Mouse (Mus musculus): ENCODE results near the gene Zfp408. TPM values are rescaled to one million over a fixed set of nuclear protein-coding genes. Genes with fewer than 3 reads are reported as not detected.

The Zfp408 gene
- polyA plus RNA-seq, 1 experiment from 2014 or later: 7.9 TPM

DNA sequence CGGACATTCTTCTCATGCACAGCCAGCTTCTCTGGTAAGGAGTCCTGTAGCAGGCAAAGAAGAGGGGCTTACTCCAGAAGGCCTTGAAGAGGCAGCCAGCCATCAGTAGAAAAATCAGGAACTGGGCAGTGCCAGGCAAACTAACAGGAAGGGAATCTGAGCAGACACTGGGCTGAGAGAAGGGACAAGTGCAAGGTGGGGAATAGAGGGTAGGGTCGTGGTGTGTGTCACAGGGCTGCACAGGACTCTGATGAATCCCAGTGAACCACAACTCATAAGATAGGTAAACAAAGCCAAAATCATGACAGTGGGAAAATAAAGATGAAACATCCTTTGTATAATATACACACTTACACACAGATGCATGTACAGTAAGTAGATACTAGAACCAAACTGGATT, 26.8 kb upstream of the Zfp408 start:
- WGBS: 62% methylated on average over 2 of the region's 2 CpGs
- peaks cover 60% of the 10 kb centered on the region for H3K36me3 ChIP-seq (ENCODE audit: control insufficient read depth, insufficient read depth)
- no peak overlapping the region for H3K4me2 ChIP-seq (ENCODE audit: low read depth, low read length)
- no peak overlapping the region for H3K9ac ChIP-seq (ENCODE audit: low read length)
- no peaks in the 10 kb centered on the region for H3K9me3 ChIP-seq (replicated peaks; ENCODE audit: control insufficient read depth, low read length)
- H3K27me3 ChIP-seq (ENCODE audit: control insufficient read depth, insufficient read depth, low read length): no peaks in the 10 kb centered on the region
- no peak for ATAC-seq (replicated peaks; ENCODE audit: extremely low read depth, insufficient read depth, low FRiP score)
- H3K4me1 ChIP-seq (ENCODE audit: control insufficient read depth, insufficient read depth, low read length): no peaks in the 10 kb centered on the region
- H3K27ac ChIP-seq (ENCODE audit: low read length): no peak overlapping the region
- H3K4me3 ChIP-seq (ENCODE audit: low read length): no peak overlapping the region

GRCm38 (mm10) chr2:91674895-91675294, 25.3 kb upstream of the Zfp408 start:
- Histone ChIP-seq H3K4me3 (ENCODE audit: low read length) (no peak overlapping the region), H3K9me3 (replicated peaks; ENCODE audit: control insufficient read depth, low read length) (no peaks in the 10 kb centered on the region), H3K27ac (ENCODE audit: low read length) (no peak overlapping the region), H3K27me3 (ENCODE audit: control insufficient read depth, insufficient read depth, low read length) (no peaks in the 10 kb centered on the region), H3K4me1 (ENCODE audit: control insufficient read depth, insufficient read depth, low read length) (no peaks in the 10 kb centered on the region), H3K36me3 (ENCODE audit: control insufficient read depth, insufficient read depth) (peaks cover 64% of the 10 kb centered on the region), H3K4me2 (ENCODE audit: low read depth, low read length) (no peak overlapping the region), H3K9ac (ENCODE audit: low read length) (no peak overlapping the region)
- 90% methylated on average over 5 of the region's 5 CpGs for WGBS
- ATAC-seq (replicated peaks; ENCODE audit: extremely low read depth, insufficient read depth, low FRiP score): no peak

DNA sequence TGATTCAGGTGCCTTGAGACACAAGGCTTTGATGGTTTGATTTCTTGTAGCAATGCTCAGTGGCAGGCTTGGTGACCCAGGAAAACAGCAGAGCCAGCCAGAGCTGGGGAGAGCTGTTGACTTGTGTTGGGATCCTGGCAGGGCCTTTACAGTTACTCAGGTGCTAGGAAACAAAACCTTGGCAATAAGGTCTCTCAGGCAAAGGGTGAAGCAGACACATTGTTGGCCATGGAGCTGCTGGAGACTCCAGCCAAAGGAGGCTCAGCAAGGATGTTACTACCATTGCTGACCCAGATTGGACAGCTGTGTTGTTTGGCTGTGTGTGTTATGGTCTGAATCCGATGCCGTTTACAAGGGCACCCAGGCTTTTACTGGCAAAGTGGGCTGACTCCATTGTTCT, 24.0 kb upstream of the Zfp408 start:
- Histone ChIP-seq H3K4me3 (ENCODE audit: low read length) (no peak overlapping the region), H3K9me3 (replicated peaks; ENCODE audit: control insufficient read depth, low read length) (no peaks in the 10 kb centered on the region), H3K27me3 (ENCODE audit: control insufficient read depth, insufficient read depth, low read length) (no peaks in the 10 kb centered on the region), H3K4me1 (ENCODE audit: control insufficient read depth, insufficient read depth, low read length) (no peaks in the 10 kb centered on the region), H3K4me2 (ENCODE audit: low read depth, low read length) (no peak overlapping the region), H3K27ac (ENCODE audit: low read length) (no peak overlapping the region), H3K9ac (ENCODE audit: low read length) (no peak overlapping the region), H3K36me3 (ENCODE audit: control insufficient read depth, insufficient read depth) (peaks cover 71% of the 10 kb centered on the region)
- WGBS: 88% methylated on average over 2 of the region's 2 CpGs
- no peak for ATAC-seq (replicated peaks; ENCODE audit: extremely low read depth, insufficient read depth, low FRiP score)

DNA sequence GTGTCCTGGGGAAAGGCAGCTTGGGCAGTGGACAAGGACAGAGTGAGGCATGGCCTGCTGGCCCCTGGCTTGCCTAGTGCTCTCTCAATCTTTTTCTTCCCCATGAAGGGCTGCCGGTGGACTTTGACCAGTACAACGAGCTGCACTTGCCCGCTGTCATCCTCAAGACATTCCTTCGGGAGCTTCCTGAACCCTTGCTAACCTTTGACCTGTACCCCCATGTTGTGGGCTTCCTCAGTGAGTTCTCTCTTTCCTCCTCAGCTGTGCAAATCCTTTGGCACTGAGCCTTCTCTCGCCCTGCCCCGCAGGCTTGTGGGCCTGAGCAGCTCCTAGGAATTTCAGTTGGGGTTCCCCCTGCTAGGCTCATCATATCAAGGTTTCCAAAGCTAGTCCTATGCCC, 20.4 kb upstream of the Zfp408 start:
- Histone ChIP-seq H3K4me1 (ENCODE audit: control insufficient read depth, insufficient read depth, low read length) (peaks cover 7% of the 10 kb centered on the region; the same call in 1 of the 2 replicates), H3K9ac (ENCODE audit: low read length) (no peak overlapping the region), H3K36me3 (ENCODE audit: control insufficient read depth, insufficient read depth) (peaks cover 61% of the 10 kb centered on the region), H3K4me2 (ENCODE audit: low read depth, low read length) (no peak overlapping the region), H3K27me3 (ENCODE audit: control insufficient read depth, insufficient read depth, low read length) (no peaks in the 10 kb centered on the region), H3K4me3 (ENCODE audit: low read length) (no peak overlapping the region), H3K27ac (ENCODE audit: low read length) (no peak overlapping the region), H3K9me3 (replicated peaks; ENCODE audit: control insufficient read depth, low read length) (no peaks in the 10 kb centered on the region)
- no peak for ATAC-seq (replicated peaks; ENCODE audit: extremely low read depth, insufficient read depth, low FRiP score)
- WGBS: 84% methylated on average over 6 of the region's 6 CpGs

DNA sequence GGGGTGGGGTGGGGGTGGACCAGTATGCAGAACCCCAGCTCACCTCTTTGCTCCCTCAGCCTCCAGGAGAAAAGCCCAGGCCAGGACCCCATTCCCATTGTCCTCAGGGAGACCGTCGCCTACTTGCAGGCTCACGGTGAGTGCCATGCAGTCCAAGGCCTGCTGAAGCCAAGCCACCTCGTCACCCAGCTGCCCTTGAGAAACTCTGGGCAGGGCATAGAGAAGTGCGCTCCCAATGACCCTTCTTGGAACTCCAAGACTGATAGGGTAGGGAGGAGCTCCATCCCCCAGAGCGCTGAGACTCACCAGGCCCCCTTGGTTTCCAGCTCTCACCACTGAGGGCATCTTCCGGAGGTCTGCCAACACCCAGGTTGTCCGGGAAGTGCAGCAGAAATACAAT, 19.7 kb upstream of the Zfp408 start:
- H3K27me3 ChIP-seq (ENCODE audit: control insufficient read depth, insufficient read depth, low read length): no peaks in the 10 kb centered on the region
- H3K4me3 ChIP-seq (ENCODE audit: low read length): no peak overlapping the region
- no peaks in the 10 kb centered on the region for H3K9me3 ChIP-seq (replicated peaks; ENCODE audit: control insufficient read depth, low read length)
- peaks cover 7% of the 10 kb centered on the region; the same call in 1 of the 2 replicates for H3K4me1 ChIP-seq (ENCODE audit: control insufficient read depth, insufficient read depth, low read length)
- 84% methylated on average over 8 of the region's 8 CpGs for WGBS
- H3K4me2 ChIP-seq (ENCODE audit: low read depth, low read length): no peak overlapping the region
- no peak overlapping the region for H3K27ac ChIP-seq (ENCODE audit: low read length)
- no peak for ATAC-seq (replicated peaks; ENCODE audit: extremely low read depth, insufficient read depth, low FRiP score)
- H3K9ac ChIP-seq (ENCODE audit: low read length): no peak overlapping the region
- H3K36me3 ChIP-seq (ENCODE audit: control insufficient read depth, insufficient read depth): peaks cover 61% of the 10 kb centered on the region

- no peaks in the 10 kb centered on the region for H3K9me3 ChIP-seq (replicated peaks; ENCODE audit: control insufficient read depth, low read length)
- H3K4me3 ChIP-seq (ENCODE audit: low read length): no peak overlapping the region
- WGBS: 60% methylated on average over 2 of the region's 2 CpGs
- H3K27me3 ChIP-seq (ENCODE audit: control insufficient read depth, insufficient read depth, low read length): no peaks in the 10 kb centered on the region
- H3K4me1 ChIP-seq (ENCODE audit: control insufficient read depth, insufficient read depth, low read length): peaks cover 7% of the 10 kb centered on the region; the same call in 1 of the 2 replicates
- no peak overlapping the region for H3K4me2 ChIP-seq (ENCODE audit: low read depth, low read length)
- H3K36me3 ChIP-seq (ENCODE audit: control insufficient read depth, insufficient read depth): peaks cover 64% of the 10 kb centered on the region
- no peak overlapping the region for H3K9ac ChIP-seq (ENCODE audit: low read length)
- no peak for ATAC-seq (replicated peaks; ENCODE audit: extremely low read depth, insufficient read depth, low FRiP score)
- no peak overlapping the region for H3K27ac ChIP-seq (ENCODE audit: low read length)
Measured at GRCm38 (mm10) chr2:91667747-91668146, 18.2 kb upstream of the Zfp408 start.

DNA sequence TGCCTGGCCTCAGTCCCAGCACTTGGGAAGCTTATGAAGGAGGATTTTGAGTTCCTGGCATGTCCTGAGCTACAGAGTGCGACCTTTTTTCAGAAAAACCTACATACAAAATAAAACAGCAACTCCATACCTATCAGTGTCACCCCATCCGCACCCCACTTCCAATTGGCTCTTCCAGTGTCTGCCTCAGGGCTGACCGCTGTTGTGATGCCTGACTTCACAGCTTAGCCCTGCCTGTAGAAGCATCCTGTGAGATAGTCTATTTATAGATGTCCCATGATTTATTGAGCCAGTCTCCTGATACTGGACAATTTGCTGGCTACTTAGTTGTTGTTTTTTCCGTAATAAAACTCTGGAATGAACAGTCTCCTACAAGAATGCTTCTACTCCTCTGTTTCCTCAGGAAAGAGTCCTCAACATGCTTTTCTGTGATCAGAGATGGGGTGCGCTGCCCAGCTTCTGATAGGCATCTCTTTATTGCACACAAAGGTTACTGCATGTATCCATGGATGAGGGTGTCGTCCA, 16.9 kb upstream of the Zfp408 start:
- ATAC-seq (replicated peaks; ENCODE audit: extremely low read depth, insufficient read depth, low FRiP score): 0 out of 2 replicates have a peak, but pooled peaks have one; percentile 47
- Histone ChIP-seq H3K27me3 (ENCODE audit: control insufficient read depth, insufficient read depth, low read length) (no peaks in the 10 kb centered on the region), H3K27ac (ENCODE audit: low read length) (no peak overlapping the region), H3K36me3 (ENCODE audit: control insufficient read depth, insufficient read depth) (peaks cover 68% of the 10 kb centered on the region), H3K4me3 (ENCODE audit: low read length) (no peak overlapping the region), H3K4me1 (ENCODE audit: control insufficient read depth, insufficient read depth, low read length) (peaks cover 7% of the 10 kb centered on the region; the same call in 1 of the 2 replicates), H3K9ac (ENCODE audit: low read length) (no peak overlapping the region), H3K9me3 (replicated peaks; ENCODE audit: control insufficient read depth, low read length) (no peaks in the 10 kb centered on the region), H3K4me2 (ENCODE audit: low read depth, low read length) (no peak overlapping the region)
- WGBS: 74% methylated on average over 6 of the region's 6 CpGs

DNA sequence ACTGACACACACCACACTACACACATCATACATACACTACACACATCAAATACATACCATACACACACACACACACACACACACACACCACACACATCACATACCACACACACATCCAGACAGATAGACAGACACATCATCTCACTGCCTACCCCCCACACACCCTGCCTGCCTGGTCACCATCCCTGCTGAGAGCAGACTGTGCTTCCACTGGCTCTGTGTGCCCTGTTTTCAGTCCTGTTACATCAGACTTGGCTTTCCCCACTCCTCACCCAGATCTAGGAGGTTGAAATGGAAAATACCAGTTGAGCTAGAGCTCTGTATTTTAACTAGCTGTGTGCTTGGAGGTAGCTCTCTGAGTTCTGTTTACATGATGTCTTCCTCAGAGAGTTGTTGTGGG, 15.2 kb upstream of the Zfp408 start:
- Histone ChIP-seq H3K9ac (ENCODE audit: low read length) (no peak overlapping the region), H3K4me1 (ENCODE audit: control insufficient read depth, insufficient read depth, low read length) (peaks cover 7% of the 10 kb centered on the region; the same call in 1 of the 2 replicates), H3K27me3 (ENCODE audit: control insufficient read depth, insufficient read depth, low read length) (no peaks in the 10 kb centered on the region), H3K36me3 (ENCODE audit: control insufficient read depth, insufficient read depth) (peaks cover 65% of the 10 kb centered on the region), H3K27ac (ENCODE audit: low read length) (no peak overlapping the region), H3K4me3 (ENCODE audit: low read length) (no peak overlapping the region), H3K9me3 (replicated peaks; ENCODE audit: control insufficient read depth, low read length) (no peaks in the 10 kb centered on the region), H3K4me2 (ENCODE audit: low read depth, low read length) (no peak overlapping the region)
- ATAC-seq (replicated peaks; ENCODE audit: extremely low read depth, insufficient read depth, low FRiP score): no peak

GRCm38 (mm10) chr2:91660981-91661380, 11.4 kb upstream of the Zfp408 start:
- Histone ChIP-seq H3K9me3 (replicated peaks; ENCODE audit: control insufficient read depth, low read length) (no peaks in the 10 kb centered on the region), H3K27me3 (ENCODE audit: control insufficient read depth, insufficient read depth, low read length) (no peaks in the 10 kb centered on the region), H3K36me3 (ENCODE audit: control insufficient read depth, insufficient read depth) (peaks cover 60% of the 10 kb centered on the region), H3K4me2 (ENCODE audit: low read depth, low read length) (no peak overlapping the region), H3K27ac (ENCODE audit: low read length) (no peak overlapping the region), H3K4me1 (ENCODE audit: control insufficient read depth, insufficient read depth, low read length) (peaks cover 8% of the 10 kb centered on the region), H3K4me3 (ENCODE audit: low read length) (no peak overlapping the region), H3K9ac (ENCODE audit: low read length) (no peak overlapping the region)
- no peak for ATAC-seq (replicated peaks; ENCODE audit: extremely low read depth, insufficient read depth, low FRiP score)
- WGBS: 93% methylated on average over 6 of the region's 6 CpGs

Measured in heart, embryonic 16.5 days (tissue).